Mouse (Mus musculus): ENCODE data around the gene Cx3cl1.

The Cx3cl1 gene

DNA sequence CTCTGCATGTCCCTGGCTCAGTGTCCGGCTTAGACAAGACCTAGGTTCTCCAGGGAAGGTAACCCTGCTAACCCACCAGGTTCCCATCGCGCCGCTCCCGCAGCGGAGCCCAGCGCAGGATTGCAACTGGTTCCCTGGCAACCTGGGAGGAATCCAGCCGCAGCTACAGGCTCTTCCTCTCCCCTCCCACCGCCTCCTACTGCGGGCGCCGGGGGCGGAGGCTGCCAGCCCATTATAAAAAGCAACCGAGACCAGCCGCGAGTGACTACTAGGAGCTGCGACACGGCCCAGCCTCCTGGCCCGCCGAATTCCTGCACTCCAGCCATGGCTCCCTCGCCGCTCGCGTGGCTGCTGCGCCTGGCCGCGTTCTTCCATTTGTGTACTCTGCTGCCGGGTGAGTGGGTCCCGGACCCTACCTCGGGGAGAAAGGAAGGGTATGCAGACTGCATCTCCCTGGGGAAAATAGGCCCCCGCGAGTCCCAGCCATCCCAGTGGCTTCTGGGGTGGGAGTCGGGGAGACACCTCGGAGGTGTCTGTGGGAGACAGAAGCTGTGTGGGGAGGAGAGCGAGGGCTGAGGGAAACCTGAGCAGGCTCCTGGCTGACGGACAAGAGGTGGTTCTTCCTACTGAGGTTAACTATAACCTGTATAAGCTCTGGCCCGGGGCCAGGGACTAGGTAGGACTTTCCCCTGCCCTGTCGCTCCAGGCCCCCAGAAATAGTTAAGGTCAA, at the start of gene Cx3cl1:
Gene Cx3cl1, plus strand, starts transcription at position 69 of the 730 bp plus-strand sequence.
- DNase-seq (ENCODE audit: low spot score in 2 of 2): peak; percentile 73 to 76

DNA sequence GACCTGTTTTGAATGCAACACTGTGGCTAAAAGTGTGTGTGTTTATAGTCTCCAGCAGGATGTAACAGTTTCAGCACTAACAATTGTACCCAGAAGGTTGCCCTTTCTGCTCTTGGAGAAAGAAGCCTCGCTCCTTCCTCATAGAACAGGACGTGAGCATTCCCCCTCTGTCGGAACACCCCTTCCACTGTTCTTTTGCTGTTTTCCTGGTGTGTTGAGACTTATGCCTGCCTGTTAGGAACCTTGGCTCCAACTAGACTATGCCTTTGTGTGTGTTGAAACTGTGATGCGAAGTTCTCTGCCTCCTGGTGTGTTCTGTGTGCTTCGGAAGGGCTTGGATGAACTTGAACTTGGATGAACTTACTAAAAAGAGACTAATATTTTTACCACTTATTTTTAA, 45.8 kb upstream of the Cx3cl1 start:
- DNase-seq (ENCODE audit: low spot score in 2 of 2): no peak

DNA sequence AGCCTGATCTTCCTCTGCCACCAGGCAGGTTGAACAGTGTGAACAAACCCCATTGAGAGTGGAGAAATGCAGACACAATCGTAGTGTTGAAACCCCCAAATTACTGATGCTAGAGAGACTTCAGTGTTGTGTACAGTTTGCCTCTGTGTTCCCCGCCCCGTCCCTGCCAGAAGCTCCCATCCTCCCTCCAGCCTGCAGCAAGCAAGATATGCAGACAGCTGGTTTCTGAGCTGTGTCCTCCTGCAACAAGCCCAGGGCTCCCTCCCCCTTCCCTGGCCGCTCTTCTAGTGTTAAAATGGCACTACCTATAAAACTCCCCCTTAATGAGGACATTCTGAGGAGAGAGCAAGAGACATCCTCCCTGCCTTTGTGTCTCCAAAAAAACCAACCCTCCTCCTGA, 42.5 kb upstream of the Cx3cl1 start:
- no peak for DNase-seq (ENCODE audit: low spot score in 2 of 2)

DNA sequence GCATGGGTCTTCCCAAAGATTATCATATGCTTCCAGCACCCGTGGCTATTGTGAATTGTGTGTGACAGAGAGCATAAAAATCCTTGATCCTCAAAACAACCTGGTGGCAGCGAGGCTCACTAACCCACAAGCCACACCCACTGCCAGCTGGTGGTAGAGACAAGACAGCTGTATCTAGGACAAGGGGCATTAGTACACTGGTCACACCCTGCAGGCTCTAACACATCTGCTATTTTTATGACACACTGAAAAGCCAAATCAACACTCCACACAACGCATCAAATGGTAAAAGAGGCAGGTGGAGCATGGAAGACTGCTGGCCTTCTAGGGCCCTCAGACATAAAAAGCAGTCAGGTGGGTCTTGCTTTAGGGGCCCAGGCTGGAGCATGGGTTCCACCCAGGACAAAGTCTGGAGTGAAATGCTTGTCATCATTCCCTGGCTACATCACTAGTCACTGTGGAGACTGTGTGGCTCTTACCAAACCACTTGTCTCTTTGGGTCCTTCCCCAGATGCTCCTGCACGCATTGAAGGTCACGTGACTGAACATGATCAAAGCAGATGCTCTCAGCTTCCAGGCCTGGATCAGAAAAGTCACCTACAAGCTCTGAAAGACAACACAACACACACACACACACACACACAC, 37.9 kb upstream of the Cx3cl1 start:
- no peak for DNase-seq (ENCODE audit: low spot score in 2 of 2)

DNA sequence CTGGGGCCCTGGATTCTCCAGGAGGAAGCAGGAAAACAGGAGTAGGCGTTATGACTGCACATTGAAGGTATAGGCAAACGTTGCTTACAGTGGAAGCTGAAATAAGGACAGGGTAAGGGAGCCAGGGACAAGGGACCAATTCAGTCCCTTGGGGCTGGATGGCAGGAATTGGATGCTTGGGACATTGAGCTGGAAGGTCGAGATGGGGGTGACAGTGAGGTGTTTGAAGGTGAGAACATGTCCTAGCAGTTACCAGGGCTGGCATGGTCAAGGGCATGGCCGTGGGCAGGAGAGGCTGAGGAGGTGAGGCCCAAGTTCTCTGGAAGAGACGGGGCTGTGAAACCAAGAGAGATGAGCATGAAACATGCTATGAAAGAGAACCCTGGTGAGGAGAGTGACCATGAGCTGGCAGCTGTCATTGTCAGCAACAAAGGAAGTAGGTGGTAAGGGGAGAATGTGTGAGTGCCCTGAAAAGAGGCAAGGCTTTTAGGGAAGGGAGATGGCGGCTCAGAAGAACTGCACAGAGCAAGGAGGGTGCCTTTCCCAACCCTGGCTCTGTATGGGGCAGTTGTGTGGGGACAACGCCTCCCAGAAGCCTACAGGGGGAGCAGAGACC, 37.0 kb upstream of the Cx3cl1 start:
- DNase-seq (ENCODE audit: low spot score in 2 of 2): no peak

DNA sequence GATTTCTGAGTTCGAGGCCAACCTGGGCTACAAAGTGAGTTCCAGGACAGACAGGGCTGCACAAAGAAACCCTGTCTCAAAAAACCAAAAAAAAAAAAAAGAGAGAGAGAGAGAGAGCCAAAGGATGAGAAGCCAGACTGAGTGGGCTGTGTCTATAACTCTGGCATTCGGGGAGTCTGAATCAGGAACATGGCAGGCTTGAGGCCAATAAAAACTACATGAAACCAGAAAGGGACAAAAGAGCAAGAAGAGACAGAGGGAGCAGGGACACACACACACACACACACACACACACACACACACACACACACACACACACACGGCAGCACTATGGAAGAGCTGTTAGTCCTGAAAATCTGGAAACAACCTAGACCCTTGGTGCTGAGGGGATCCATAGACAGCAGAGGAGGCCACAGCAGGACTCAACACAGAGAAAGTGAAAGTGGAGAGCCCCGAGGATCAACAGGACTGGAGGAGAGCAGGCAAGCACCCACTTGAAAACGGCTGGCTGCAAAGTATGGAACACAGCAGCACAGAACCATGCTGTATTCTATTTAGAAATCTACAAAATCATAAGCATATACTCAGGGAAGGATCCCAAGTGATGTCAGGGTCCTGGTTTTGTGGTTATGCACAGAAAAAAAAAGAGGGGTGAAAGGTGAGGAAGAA, 36.2 kb upstream of the Cx3cl1 start:
- no peak for DNase-seq (ENCODE audit: low spot score in 2 of 2)

DNA sequence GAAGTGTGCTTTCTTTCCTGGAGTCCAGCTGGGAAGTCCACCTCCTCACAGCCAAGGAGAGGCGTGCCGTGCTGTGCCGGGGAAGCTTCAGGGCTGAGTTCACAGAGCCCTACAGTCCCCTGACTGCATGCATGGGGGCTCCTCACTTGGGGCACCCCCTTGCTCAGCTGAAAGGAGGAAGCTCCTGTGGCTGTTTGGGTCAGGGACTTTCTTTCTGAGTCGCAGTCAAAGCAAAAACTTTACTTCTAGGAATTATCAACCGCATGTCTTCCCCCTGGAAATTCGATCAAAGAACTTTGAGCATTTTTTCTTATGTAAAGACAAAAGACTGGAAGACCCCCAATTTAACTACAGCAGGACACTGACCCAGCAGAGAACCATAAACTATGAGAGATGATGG, 32.0 kb upstream of the Cx3cl1 start:
- DNase-seq (ENCODE audit: low spot score in 2 of 2): no peak

DNA sequence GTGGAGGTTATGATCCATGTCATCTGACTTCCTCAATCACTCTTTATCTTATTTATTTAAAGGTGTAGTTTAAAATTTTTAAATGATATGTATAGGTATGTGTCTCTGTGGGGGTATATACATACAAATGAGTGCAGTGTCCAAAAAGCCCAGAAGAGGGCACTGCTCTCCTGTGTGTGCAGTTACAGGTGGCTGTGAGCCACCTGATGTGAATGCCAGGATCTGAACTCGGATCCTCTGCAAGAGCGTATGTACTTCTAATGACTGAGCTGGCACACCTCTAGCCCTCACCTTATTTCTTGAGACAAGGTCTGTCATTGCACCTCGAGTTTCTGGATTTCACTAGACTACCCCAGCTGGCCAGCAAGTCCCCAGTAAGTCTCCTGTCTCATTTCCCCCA, 31.2 kb upstream of the Cx3cl1 start:
- DNase-seq (ENCODE audit: low spot score in 2 of 2): no peak

DNA sequence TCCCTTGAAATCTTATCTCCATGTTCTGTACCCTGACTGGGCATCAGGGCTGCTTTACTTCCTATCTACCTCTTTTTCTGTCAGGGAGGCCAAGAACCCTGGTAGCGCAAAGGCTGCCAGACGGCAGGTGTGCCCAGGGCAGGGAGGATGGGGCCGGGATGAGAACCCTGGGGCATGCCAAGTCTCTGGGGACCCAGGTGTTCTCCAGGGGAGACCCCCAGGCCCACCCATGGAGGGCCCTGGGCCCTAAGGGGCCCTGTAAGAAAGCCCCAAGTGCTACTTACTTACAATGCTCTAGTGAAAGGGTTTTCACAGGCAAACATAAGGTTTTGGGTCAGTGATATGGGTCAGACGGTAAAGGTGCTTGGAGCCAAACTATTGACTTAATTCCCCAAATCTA, 30.1 kb upstream of the Cx3cl1 start:
- DNase-seq (ENCODE audit: low spot score in 2 of 2): no peak

DNA sequence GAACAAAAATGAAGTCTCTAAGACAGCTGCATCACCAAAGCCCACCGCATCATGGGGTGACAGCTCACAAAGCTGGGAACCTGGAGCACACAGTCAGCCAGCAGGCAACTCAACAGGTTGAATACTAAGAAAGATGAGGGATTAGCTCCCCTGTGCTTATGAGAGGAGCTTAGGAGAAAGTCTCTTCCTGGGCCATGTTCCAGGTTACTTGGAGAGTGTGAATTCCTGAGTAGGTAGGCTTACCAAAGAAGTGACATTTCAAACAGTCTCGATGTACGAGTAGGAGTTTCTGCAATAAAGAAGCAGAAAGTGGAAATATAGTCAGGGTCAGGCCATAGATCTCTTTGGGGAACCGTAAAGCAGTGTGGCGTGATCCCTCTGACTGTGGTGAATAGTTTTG, 27.3 kb upstream of the Cx3cl1 start:
- DNase-seq (ENCODE audit: low spot score in 2 of 2): no peak

DNA sequence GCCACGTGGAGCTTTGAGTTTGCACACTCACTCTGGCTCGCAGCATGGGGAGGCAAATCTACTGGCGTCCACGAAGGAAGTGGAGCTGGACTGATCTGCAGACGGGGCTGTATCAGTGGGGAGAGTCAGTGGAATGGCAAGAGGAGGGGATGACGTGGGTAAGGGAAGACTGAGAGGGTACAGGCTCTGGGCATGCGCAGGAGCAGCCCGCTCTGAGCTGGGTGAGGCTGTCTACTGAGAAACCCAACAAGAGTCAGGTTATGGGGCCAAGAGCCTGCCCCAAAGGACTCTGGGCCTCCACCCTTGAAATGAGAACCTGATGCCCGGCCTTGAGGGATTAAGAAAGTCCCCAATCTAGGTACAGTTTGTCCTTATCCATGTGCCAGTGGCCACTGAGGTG, 26.8 kb upstream of the Cx3cl1 start:
- no peak for DNase-seq (ENCODE audit: low spot score in 2 of 2)

DNA sequence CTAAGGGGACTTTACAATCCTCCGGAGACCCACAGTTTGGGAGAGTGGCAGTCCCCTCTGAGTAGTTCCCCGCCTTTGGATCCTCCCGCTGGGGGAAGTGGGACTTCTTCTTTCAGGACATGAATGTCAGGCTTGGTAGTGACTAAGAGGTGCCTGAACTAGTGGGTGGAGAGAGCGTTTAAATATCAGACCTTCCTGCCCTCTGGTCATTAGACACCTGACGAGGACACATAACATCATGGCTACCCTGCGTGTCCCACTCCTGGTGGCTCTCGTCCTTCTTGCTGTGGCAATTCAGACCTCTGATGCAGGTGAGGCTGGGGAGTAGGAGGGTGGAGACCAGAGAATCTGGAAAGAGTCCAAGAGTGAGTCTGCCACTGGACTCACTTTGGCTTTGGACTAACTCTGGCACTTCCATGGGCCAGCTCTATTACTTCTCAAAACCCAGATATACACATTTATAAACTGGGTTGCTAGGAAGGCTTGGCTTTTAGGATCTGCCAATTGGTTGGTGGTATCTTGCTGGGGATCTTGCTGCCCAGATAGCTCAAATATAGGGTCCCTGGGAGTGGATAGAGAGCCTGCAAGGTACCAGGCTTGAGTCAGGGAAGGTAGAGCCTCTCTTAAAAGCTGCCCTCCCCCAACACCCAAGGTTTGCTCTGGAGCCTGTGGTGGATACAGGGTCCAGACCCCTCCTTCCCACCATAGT, 26.2 kb upstream of the Cx3cl1 start, which contains the start of gene Ccl22:
Gene Ccl22, plus strand, starts transcription at position 115 of the 709 bp plus-strand sequence.
- DNase-seq (ENCODE audit: low spot score in 2 of 2): no peak

DNA sequence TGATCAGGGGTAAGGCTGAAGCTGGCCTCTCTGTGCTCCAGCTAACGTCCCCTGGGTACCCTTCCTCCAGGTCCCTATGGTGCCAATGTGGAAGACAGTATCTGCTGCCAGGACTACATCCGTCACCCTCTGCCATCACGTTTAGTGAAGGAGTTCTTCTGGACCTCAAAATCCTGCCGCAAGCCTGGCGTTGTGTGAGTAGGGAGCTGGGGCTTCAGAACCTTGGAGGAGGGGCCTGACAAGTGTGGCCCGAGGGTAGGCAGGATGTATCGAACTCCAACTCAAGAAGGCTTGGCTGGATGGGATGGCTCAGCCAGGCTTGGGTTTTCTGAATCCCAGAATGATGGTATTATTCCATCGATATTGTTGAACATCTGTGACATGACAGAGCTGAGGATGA, 25.0 kb upstream of the Cx3cl1 start:
- no peak for DNase-seq (ENCODE audit: low spot score in 2 of 2)

DNA sequence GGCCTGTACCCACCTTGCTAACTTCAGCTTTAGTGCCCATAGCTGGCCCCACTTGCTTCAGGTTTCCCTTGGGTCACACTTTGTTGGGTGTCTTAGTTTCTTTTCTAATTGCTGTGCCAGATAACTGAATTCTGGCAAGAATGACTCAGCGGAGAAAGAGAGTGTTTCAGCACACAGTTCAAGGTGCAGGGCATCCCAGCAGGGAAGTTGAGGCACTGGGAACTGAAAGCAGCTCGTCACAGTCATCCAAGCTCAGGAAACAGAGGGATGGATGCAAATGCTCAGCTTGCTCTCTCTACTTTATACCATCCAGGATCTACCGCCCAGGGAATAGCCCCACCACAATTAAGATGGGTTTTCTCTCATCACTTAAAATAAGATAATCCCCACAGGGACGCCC, 23.4 kb upstream of the Cx3cl1 start:
- DNase-seq (ENCODE audit: low spot score in 2 of 2): no peak

DNA sequence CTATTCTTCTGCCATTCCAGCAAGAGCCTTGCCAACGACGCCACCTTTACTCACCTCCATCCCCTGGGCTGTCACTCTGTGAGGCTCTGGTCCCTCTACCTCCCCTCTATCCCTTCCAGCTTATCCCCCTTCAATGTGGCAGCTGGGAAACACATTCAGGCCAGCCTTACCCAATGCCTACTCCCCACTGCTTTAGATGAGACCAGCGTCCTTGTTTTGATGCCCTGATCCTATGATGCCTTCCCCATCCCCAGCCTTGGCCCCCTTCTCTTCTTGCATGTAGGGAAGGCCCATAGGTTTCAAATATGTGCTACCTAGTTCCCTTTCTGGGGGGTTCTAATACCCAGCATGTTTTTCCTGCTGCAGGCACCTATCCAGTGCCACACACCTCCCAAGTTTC, 21.9 kb upstream of the Cx3cl1 start:
- no peak for DNase-seq (ENCODE audit: low spot score in 2 of 2)

DNA sequence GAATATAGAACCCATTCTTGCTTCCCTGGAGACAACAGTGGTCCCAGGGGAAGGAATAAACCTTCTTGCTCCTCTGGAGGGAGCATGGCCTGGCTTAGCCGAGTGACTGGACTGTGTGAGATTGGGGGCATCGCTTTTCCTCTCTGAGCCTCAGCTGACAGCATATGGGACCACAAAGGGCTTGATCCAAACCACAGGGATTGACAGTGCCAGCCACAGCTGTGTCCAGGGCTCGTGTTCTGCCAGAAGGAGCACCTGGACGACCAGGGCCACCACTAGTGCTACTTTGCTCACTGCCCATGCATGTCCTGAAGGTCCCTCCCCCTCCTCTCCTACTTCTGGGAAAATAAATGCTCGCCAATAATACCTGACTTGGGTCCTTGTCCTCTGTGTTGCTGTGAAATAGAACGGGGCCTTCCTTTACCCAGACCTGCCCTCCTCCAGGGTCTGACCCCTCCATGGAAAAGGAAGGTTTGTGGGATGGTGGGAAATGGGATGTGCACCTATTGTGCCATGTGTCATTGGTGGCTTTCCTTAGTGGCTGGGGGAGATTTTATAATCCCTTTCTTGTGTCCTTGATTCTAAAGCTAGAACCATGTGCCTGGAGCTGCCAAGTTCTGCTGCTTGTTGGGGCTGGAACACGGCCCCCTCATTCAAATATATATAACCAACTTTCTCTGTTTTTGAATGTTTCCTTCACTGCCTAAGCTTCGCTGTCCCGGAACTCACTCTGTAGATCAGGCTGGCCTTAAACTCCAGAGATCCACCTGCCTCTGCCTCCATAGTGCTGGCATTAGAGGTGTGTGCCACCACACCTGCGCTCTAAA, 20.6 kb upstream of the Cx3cl1 start:
- DNase-seq (ENCODE audit: low spot score in 2 of 2): no peak

DNA sequence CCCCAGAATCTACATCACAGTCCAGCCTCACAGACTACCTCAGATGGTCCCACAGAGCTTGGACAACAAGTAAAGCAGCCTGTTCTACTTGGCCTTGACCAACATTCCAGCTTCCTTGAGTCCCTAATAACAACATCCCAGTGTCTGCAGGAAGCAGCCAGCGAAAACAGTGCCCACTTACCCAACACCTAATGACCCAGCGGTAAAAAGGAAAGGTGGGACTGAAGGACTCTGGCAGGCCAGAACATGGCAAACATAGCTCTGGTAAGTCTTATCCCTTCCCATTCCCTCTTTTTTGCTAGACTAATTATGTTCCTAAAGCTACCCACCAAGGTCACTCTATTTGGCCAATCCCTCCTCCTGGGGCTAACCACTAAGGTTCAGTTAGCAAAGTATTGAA, 17.8 kb upstream of the Cx3cl1 start:
- no peak for DNase-seq (ENCODE audit: low spot score in 2 of 2)

DNA sequence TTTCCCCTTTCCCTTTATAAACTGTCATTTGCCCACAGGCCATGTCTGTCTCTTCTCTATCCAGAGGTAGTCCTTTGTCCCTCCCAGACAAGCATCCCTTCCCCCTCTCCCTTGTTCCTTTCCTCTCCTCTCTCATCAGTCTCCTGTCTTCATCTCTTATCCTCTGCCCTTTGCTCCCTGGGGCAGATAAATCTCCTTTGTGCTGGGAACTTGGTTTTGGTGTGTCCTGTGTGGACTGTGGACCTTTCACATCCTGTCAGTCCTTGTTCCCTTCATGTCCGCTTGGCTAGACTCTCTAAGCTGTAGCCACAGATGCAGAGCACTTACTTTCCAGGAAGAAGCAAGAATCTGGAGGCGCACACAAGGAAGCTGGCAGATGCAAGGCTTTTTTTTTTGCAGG, 17.3 kb upstream of the Cx3cl1 start:
- DNase-seq (ENCODE audit: low spot score in 2 of 2): no peak

DNA sequence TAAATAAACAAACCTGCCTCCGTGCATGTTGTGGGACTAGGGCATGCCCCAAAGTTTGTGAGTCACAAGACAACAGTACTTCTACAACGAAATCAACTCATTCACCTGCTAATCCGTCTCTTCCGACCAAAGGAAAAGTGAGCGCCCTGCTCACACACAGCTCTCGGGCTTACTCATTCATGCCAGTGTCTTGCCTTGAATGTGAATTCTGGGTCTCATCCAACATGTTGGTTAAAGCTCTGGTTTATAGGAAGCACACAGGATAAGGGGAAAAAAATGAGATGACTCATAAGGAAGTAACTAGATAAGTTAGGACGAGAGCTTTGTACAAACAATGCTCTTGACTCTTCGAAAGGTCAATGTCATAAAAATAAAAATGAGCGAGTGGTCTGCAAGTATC, 4.8 kb upstream of the Cx3cl1 start:
- no peak for DNase-seq (ENCODE audit: low spot score in 2 of 2)

DNA sequence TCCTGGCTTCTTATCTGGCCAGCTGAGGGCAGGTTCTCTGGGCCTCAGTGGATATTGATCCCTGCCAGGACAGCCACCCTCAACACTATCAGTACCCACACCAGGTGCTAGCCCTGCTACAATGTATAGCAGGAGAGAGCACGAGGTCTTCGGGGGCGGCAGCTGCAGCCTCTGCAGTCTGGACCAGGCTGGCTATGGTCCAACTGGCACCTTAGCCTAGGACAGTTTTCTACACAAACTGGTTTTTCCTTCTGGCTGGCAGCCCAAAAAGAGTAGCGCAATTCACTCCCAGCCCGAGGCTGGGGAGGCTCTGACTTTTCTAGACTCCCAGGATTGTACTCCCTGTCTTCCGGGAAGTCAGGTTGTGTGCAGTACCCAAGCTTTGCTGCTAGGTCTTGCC, 864 bp upstream of the Cx3cl1 start:
- peak; percentile 45 to 46 for DNase-seq (ENCODE audit: low spot score in 2 of 2)

DNA sequence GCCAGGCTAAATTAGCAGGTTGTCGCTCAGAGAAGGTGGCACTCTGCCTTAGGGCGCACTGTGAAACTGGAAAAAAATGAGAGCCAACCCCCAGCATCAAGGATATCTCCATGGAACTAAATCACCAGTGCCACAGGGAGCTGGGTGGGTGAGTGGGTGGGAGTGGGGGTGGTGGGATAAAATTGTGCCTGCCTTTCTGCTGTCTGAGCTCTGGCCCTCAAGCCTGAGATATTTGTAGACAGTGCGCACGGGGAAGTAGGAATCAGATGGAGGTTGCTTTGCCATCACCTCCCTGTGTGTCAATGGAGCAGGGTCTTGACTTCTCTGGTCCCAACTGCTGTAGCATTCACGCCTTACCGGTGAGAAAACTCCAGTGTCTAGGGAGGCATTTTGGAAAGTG, 1.2 kb downstream of the Cx3cl1 start:
- no peak for DNase-seq (ENCODE audit: low spot score in 2 of 2)
